Mouse (Mus musculus): ENCODE data around the gene Isg20. TPM values are rescaled to one million over a fixed set of nuclear protein-coding genes. Genes with fewer than 3 reads are reported as not detected.
A peak's percentile ranks its signal among the peaks of the same experiment; 100 is the strongest.

Gene Isg20
- polyA plus RNA-seq, 1 experiment from 2014 or later = not detected

DNA sequence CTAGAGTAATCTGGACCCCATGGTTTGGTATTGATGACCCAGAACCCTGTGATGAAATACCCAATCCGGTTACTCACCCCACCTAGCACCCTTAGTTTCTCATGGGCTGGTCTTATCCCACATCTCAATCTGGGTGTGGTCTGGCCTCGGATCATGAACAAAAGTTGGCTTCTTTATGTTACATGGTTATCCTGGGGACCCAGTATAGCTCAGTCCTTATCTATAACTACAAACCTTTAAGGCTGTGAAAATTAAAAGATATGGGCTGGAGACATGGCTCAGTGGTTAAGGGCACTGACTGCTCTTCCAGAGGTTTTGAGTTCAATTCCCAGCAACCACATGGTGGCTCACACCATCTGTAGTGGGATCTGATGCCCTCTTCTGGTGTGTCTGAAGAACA is 29.3 kb downstream of the Isg20 start:
- H3K4me1 ChIP-seq (ENCODE audit: control insufficient read depth, insufficient read depth, low read length) = no peaks in the 10 kb centered on the region
- H3K36me3 ChIP-seq (replicated peaks; ENCODE audit: control insufficient read depth, insufficient read depth, low read depth, low read length) = no peaks in the 10 kb centered on the region
- DNase-seq (ENCODE audit: low spot score) (no peak), ATAC-seq (replicated peaks; ENCODE audit: insufficient number of reproducible peaks, low FRiP score, low TSS enrichment, low read depth) (no peak)
- H3K9ac ChIP-seq (replicated peaks; ENCODE audit: low read length) = no peak overlapping the region
- no peaks in the 10 kb centered on the region for H3K27me3 ChIP-seq (ENCODE audit: control insufficient read depth, insufficient read depth, low read length)
- H3K9me3 ChIP-seq (replicated peaks; ENCODE audit: control insufficient read depth, low read length) = no peaks in the 10 kb centered on the region
- no peak overlapping the region for H3K4me2 ChIP-seq (ENCODE audit: low read depth, low read length)
- no peak overlapping the region for H3K4me3 ChIP-seq (ENCODE audit: low read depth, low read length)
- H3K27ac ChIP-seq (replicated peaks; ENCODE audit: low read depth, low read length) = no peak overlapping the region
- 90% methylated on average over 2 of the region's 2 CpGs for WGBS

- no peaks in the 10 kb centered on the region for H3K27me3 ChIP-seq (ENCODE audit: control insufficient read depth, insufficient read depth, low read length)
- DNase-seq (ENCODE audit: low spot score) (peak; percentile 40), ATAC-seq (replicated peaks; ENCODE audit: insufficient number of reproducible peaks, low FRiP score, low TSS enrichment, low read depth) (0 out of 2 replicates have a peak, but pooled peaks have one; percentile 30)
- no peak overlapping the region for H3K9ac ChIP-seq (replicated peaks; ENCODE audit: low read length)
- H3K4me2 ChIP-seq (ENCODE audit: low read depth, low read length) = no peak overlapping the region
- H3K36me3 ChIP-seq (replicated peaks; ENCODE audit: control insufficient read depth, insufficient read depth, low read depth, low read length) = no peaks in the 10 kb centered on the region
- no peaks in the 10 kb centered on the region for H3K9me3 ChIP-seq (replicated peaks; ENCODE audit: control insufficient read depth, low read length)
- H3K4me1 ChIP-seq (ENCODE audit: control insufficient read depth, insufficient read depth, low read length) = no peaks in the 10 kb centered on the region
- H3K4me3 ChIP-seq (ENCODE audit: low read depth, low read length) = no peak overlapping the region
- WGBS = 26% methylated on average over 11 of the region's 11 CpGs
- no peak overlapping the region for H3K27ac ChIP-seq (replicated peaks; ENCODE audit: low read depth, low read length)
Measured at GRCm38 (mm10) chr7:78953886-78954572, 40.8 kb downstream of the Isg20 start.

DNA sequence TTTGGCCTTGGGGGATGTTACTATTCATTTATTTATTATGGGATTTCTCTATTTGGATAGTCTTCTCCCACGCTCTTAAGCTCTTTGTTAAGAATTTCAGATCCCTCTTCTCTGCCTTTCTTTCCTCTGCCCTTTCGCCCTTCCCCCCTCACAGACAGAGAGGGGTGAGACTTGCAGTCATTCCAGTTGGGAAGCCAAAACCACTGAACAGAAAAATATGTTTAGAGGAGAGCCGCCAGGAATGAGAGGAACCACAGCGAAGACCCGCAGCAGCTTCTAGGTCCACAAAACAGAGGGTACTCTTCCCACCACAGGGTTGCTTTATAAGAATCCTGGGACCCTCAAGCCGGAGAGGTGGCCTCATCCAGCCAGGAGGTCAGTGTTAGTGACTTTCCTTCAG is 41.4 kb downstream of the Isg20 start:
- Histone ChIP-seq H3K4me3 (ENCODE audit: low read depth, low read length) (no peak overlapping the region), H3K9me3 (replicated peaks; ENCODE audit: control insufficient read depth, low read length) (no peaks in the 10 kb centered on the region), H3K27me3 (ENCODE audit: control insufficient read depth, insufficient read depth, low read length) (no peaks in the 10 kb centered on the region), H3K36me3 (replicated peaks; ENCODE audit: control insufficient read depth, insufficient read depth, low read depth, low read length) (no peaks in the 10 kb centered on the region), H3K4me2 (ENCODE audit: low read depth, low read length) (no peak overlapping the region), H3K9ac (replicated peaks; ENCODE audit: low read length) (no peak overlapping the region), H3K4me1 (ENCODE audit: control insufficient read depth, insufficient read depth, low read length) (no peaks in the 10 kb centered on the region), H3K27ac (replicated peaks; ENCODE audit: low read depth, low read length) (no peak overlapping the region)
- 83% methylated on average over 6 of the region's 6 CpGs for WGBS
- ATAC-seq (replicated peaks; ENCODE audit: insufficient number of reproducible peaks, low FRiP score, low TSS enrichment, low read depth) (no peak), DNase-seq (ENCODE audit: low spot score) (no peak)

DNA sequence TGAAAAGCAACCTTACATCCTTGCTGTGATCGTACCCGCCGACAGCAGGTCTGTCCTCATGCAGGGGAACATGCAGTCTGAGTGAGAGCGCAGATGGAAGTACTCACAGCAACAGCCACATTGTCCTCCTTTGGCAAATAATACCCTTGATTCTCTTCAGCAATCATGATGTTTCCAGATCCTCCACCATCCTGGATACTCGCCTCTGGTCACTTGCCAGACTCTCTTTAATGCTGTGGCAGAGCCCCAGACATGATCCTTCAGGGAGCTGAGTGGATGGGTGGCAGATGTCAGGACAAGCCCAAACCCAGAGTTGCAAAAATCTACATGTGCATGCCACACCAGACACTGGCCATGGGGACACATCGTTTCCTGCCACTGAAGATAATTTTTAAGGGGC is 41.9 kb downstream of the Isg20 start:
- no peak overlapping the region for H3K4me2 ChIP-seq (ENCODE audit: low read depth, low read length)
- no peaks in the 10 kb centered on the region for H3K36me3 ChIP-seq (replicated peaks; ENCODE audit: control insufficient read depth, insufficient read depth, low read depth, low read length)
- DNase-seq (ENCODE audit: low spot score) (no peak), ATAC-seq (replicated peaks; ENCODE audit: insufficient number of reproducible peaks, low FRiP score, low TSS enrichment, low read depth) (no peak)
- no peaks in the 10 kb centered on the region for H3K27me3 ChIP-seq (ENCODE audit: control insufficient read depth, insufficient read depth, low read length)
- no peaks in the 10 kb centered on the region for H3K9me3 ChIP-seq (replicated peaks; ENCODE audit: control insufficient read depth, low read length)
- no peaks in the 10 kb centered on the region for H3K4me1 ChIP-seq (ENCODE audit: control insufficient read depth, insufficient read depth, low read length)
- WGBS = 87% methylated on average over 6 of the region's 6 CpGs
- H3K27ac ChIP-seq (replicated peaks; ENCODE audit: low read depth, low read length) = no peak overlapping the region
- H3K4me3 ChIP-seq (ENCODE audit: low read depth, low read length) = no peak overlapping the region
- H3K9ac ChIP-seq (replicated peaks; ENCODE audit: low read length) = no peak overlapping the region

DNA sequence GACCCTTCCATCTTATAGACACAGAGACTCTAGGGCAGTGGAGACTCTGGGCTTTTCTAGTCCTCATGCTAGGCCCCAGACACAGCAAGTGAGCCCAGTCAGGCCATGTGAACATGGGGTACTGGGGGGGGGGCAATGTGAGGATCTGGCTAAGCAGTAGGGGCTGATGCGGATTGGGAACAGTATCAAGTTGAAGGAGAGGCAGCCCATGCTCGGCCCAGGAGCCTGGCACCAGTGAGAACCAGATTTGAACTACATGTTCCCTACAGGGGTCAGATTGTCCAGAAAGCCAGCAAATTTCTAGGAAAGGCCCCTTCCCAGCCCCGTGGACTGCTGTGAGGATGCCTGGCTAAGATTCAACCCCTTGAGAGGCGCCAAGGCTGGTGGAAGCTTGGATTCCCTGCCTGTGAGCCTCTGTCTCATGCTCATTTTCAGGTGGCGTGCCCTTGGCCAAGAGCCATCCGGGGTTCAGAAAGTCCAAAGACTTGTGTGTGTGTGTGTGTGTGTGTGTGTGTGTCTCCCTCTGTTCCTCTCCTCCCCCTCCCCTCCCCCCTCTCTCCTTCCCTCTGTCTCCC is 45.4 kb downstream of the Isg20 start:
- Histone ChIP-seq H3K4me2 (ENCODE audit: low read depth, low read length) (no peak overlapping the region), H3K27ac (replicated peaks; ENCODE audit: low read depth, low read length) (no peak overlapping the region), H3K9ac (replicated peaks; ENCODE audit: low read length) (no peak overlapping the region), H3K27me3 (ENCODE audit: control insufficient read depth, insufficient read depth, low read length) (no peaks in the 10 kb centered on the region), H3K36me3 (replicated peaks; ENCODE audit: control insufficient read depth, insufficient read depth, low read depth, low read length) (no peaks in the 10 kb centered on the region), H3K4me3 (ENCODE audit: low read depth, low read length) (no peak overlapping the region), H3K4me1 (ENCODE audit: control insufficient read depth, insufficient read depth, low read length) (no peaks in the 10 kb centered on the region), H3K9me3 (replicated peaks; ENCODE audit: control insufficient read depth, low read length) (no peaks in the 10 kb centered on the region)
- 57% methylated on average over 6 of the region's 6 CpGs for WGBS
- no peak for DNase-seq (ENCODE audit: low spot score)
- ATAC-seq (replicated peaks; ENCODE audit: insufficient number of reproducible peaks, low FRiP score, low TSS enrichment, low read depth) = no peak

GRCm38 (mm10) chr7:78963891-78964290 is 50.7 kb downstream of the Isg20 start:
- Histone ChIP-seq H3K4me3 (ENCODE audit: low read depth, low read length) (no peak overlapping the region), H3K27ac (replicated peaks; ENCODE audit: low read depth, low read length) (no peak overlapping the region), H3K36me3 (replicated peaks; ENCODE audit: control insufficient read depth, insufficient read depth, low read depth, low read length) (no peaks in the 10 kb centered on the region), H3K9ac (replicated peaks; ENCODE audit: low read length) (no peak overlapping the region), H3K9me3 (replicated peaks; ENCODE audit: control insufficient read depth, low read length) (no peaks in the 10 kb centered on the region), H3K27me3 (ENCODE audit: control insufficient read depth, insufficient read depth, low read length) (no peaks in the 10 kb centered on the region), H3K4me2 (ENCODE audit: low read depth, low read length) (no peak overlapping the region), H3K4me1 (ENCODE audit: control insufficient read depth, insufficient read depth, low read length) (no peaks in the 10 kb centered on the region)
- WGBS = 85% methylated on average over 3 of the region's 3 CpGs
- DNase-seq (ENCODE audit: low spot score) (no peak), ATAC-seq (replicated peaks; ENCODE audit: insufficient number of reproducible peaks, low FRiP score, low TSS enrichment, low read depth) (no peak)

Small RNAs within 50 kb of the gene (microRNA-seq; reads per million reads assigned to microRNA genes)
- 66.3 reads per million, percentile 36 among the genes with 10 or more reads in this experiment for gene Mir7-2 (ENCODE audit: borderline number of aligned reads)

Other genes starting within 250 kb of the Isg20 start
- 2.2 and 2.6 TPM in 2 replicates for gene Ntrk3, start 175.4 kb upstream of the Isg20 start, polyA plus RNA-seq (2014; fragmentation: Nextera tagmentation; extraction: Ambion mirVana)
- gene Mrps11, start 130.3 kb upstream of the Isg20 start, polyA plus RNA-seq (2014; fragmentation: Nextera tagmentation; extraction: Ambion mirVana) = 82.8 and 85.7 TPM in 2 replicates
- 77.3 and 80.7 TPM in 2 replicates for gene Mrpl46, start 129.9 kb upstream of the Isg20 start, polyA plus RNA-seq (2014; fragmentation: Nextera tagmentation; extraction: Ambion mirVana)
- 24.5 and 26.8 TPM in 2 replicates for gene Det1, start 66.2 kb upstream of the Isg20 start, polyA plus RNA-seq (2014; fragmentation: Nextera tagmentation; extraction: Ambion mirVana)
- gene Aen, start 17.6 kb upstream of the Isg20 start, polyA plus RNA-seq (2014; fragmentation: Nextera tagmentation; extraction: Ambion mirVana) = 38.1 and 38.8 TPM in 2 replicates
- gene Acan, start 140.1 kb downstream of the Isg20 start, polyA plus RNA-seq (2014; fragmentation: Nextera tagmentation; extraction: Ambion mirVana) = 0.90 and 1.1 TPM in 2 replicates
- gene Hapln3, start 217.6 kb downstream of the Isg20 start, polyA plus RNA-seq (2014; fragmentation: Nextera tagmentation; extraction: Ambion mirVana) = 0.86 and 1.6 TPM in 2 replicates
- 113 and 129 TPM in 2 replicates for gene Mfge8, start 235.6 kb downstream of the Isg20 start, polyA plus RNA-seq (2014; fragmentation: Nextera tagmentation; extraction: Ambion mirVana)